Mouse (Mus musculus): ENCODE data around the gene Resp18.

- TF ChIP-seq POLR2A (IDR thresholded peaks at IDR 0.05; ENCODE audit: extremely low read depth, insufficient read depth, low read length): no peak
- no peak for TF ChIP-seq CTCF (IDR thresholded peaks at IDR 0.05; ENCODE audit: extremely low read depth, insufficient read depth, low read length)
These were observed 16.9 kb downstream of the Resp18 start for GRCm38 (mm10) chr1:75261278-75261677.
